Mouse (Mus musculus) forebrain, embryonic 14.5 days (tissue): ENCODE measurements around the gene Chrm5. TPM values are rescaled to one million over a fixed set of nuclear protein-coding genes. Genes with fewer than 3 reads are reported as not detected.

ENCODE experiments used
- polyA plus RNA-seq: library from polyadenylated mRNA; unstranded; fragments of >200 nt; fragmentation: Nextera tagmentation; extraction: Ambion mirVana; gene quantifications from 2 replicates; pipeline ENCODE4 v1.2.1, GENCODE M21; 2014

Chrm5 gene
- polyA plus RNA-seq, 1 experiment from 2014 or later = 0.42 TPM

Other genes with a start within 250 kb of the Chrm5 start
- gene Lpcat4, start 241.3 kb downstream of the Chrm5 start, polyA plus RNA-seq = 8.1 and 13.0 TPM in 2 replicates
- gene Nutm1, start 221.5 kb downstream of the Chrm5 start, polyA plus RNA-seq = not detected in 2 replicates
- gene Nop10, start 218.8 kb downstream of the Chrm5 start, polyA plus RNA-seq = 170 and 190 TPM in 2 replicates
- 15.0 and 16.5 TPM in 2 replicates for gene Slc12a6, start 214.9 kb downstream of the Chrm5 start, polyA plus RNA-seq
- gene Gm21985, start 214.5 kb downstream of the Chrm5 start, polyA plus RNA-seq = not detected in 2 replicates
- 165 and 170 TPM in 2 replicates for gene Emc4, start 112.7 kb downstream of the Chrm5 start, polyA plus RNA-seq
- gene Katnbl1, start 101.6 kb downstream of the Chrm5 start, polyA plus RNA-seq = 48.4 and 54.5 TPM in 2 replicates
- 15.2 and 15.3 TPM in 2 replicates for gene Emc7, start 25.8 kb downstream of the Chrm5 start, polyA plus RNA-seq
- gene Aven, start 12.2 kb upstream of the Chrm5 start, polyA plus RNA-seq = 2.7 and 3.0 TPM in 2 replicates